Mouse (Mus musculus): ENCODE data around the gene Pnpo.

Gene Pnpo

GRCm38 (mm10) chr11:96935872-96936650 is 7.7 kb downstream of the Pnpo start:
- DNase-seq = no peak

GRCm38 (mm10) chr11:96934921-96935356 is 8.8 kb downstream of the Pnpo start:
- DNase-seq = peak in 1 of 2 experiments; percentile 38

GRCm38 (mm10) chr11:96933562-96934276 is 10.1 kb downstream of the Pnpo start:
- no peak for DNase-seq

GRCm38 (mm10) chr11:96931327-96932062 is 12.3 kb downstream of the Pnpo start:
- DNase-seq = no peak

GRCm38 (mm10) chr11:96929766-96930331 is 13.9 kb downstream of the Pnpo start:
- DNase-seq = no peak

- DNase-seq = no peak
Measured at GRCm38 (mm10) chr11:96929096-96929765, 14.6 kb downstream of the Pnpo start.

- DNase-seq = no peak
Measured at GRCm38 (mm10) chr11:96928691-96929090, 15.1 kb downstream of the Pnpo start.

- DNase-seq = no peak
Measured at GRCm38 (mm10) chr11:96928088-96928487, 15.7 kb downstream of the Pnpo start, which contains the start of gene Prr15l. Gene Prr15l (plus strand): TSS chr11:96928104.

GRCm38 (mm10) chr11:96926587-96926986 is 17.2 kb downstream of the Pnpo start:
- no peak for DNase-seq

GRCm38 (mm10) chr11:96925469-96926148 is 18.2 kb downstream of the Pnpo start:
- no peak for DNase-seq

- no peak for DNase-seq
Measured at GRCm38 (mm10) chr11:96924861-96925260, 18.9 kb downstream of the Pnpo start.

GRCm38 (mm10) chr11:96919003-96919402 is 24.8 kb downstream of the Pnpo start:
- DNase-seq = no peak

GRCm38 (mm10) chr11:96917415-96917814 is 26.4 kb downstream of the Pnpo start:
- no peak for DNase-seq

GRCm38 (mm10) chr11:96916885-96917396 is 26.8 kb downstream of the Pnpo start:
- DNase-seq = no peak

- peak; percentile 100 for DNase-seq
Measured at GRCm38 (mm10) chr11:96916044-96916884, 27.5 kb downstream of the Pnpo start, which contains the start of gene Cdk5rap3. Gene Cdk5rap3 (minus strand): TSS chr11:96916496.

- no peak for DNase-seq
Measured at GRCm38 (mm10) chr11:96912682-96913081, 31.1 kb downstream of the Pnpo start.

- peak; percentile 93 to 94 for DNase-seq
Measured at GRCm38 (mm10) chr11:96910003-96910402, 33.8 kb downstream of the Pnpo start.

- peak; percentile 58 to 63 for DNase-seq
Measured at GRCm38 (mm10) chr11:96908594-96908993, 35.2 kb downstream of the Pnpo start.

GRCm38 (mm10) chr11:96906431-96907161 is 37.2 kb downstream of the Pnpo start:
- peak; percentile 62 to 67 for DNase-seq

All from cerebellum, postnatal 10 days (tissue).